Mouse (Mus musculus): ENCODE results near the gene Olfr1395.
"Not testable (repeated sequence)": the region's sequence is repeated elsewhere in the genome, so short reads cannot be mapped to it uniquely, and the experiment has no call there.

Gene Olfr1395

DNA sequence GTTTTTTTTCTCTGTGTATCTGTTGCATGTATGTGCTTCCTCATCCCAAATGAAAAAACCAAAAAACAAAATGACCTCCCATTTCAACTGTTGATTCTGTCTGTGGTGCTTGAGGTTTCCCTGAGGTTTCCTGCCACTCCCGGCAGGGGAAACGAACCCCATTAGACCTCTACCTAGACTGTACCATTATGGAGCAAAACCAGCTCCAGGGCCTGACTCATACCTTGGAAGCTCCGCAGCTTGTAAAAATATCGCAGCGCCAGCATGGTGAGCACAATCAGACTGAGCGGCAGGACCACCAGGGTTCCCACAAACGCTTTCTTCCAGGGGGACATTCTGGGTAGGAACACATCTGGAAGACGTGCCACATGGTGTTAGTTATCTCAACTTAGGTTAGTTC lies 33.3 kb downstream of the Olfr1395 start:
- DNase-seq (ENCODE audit: low spot score), result no peak

DNA sequence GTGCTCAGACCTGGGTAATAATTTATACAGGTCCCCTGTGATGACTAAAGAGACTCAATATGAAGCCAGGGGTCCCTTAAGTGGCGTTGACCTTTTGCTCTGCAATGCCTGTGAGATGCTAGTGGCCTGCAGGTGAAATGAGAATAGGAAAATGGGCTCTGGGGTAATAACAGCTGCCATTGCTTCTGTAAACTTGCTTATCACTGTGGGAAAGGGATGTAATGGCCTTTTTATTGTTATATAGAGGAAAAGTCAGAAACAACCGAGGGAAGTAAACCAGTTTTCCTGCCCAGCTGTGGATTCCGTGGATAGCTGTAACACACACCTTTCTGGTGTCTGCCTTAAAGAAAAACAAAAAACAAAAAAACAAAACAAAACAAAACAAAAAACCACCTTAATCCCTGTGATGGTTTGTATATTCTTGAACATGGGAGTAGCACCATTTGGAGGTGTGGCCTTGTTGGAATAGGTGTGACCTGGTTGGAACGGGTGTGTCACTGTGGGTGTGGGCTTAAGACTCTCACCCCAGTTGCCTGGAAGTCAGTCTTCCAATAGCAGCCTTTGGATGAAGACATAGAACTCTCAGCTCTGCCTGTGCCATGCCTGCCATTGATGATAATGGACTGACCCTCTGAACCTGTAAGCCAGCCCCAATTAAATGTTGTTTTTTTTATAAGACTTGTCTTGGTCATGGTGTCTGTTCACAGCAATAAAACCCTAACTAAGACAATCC lies 34.1 kb downstream of the Olfr1395 start:
- not testable (repeated sequence) for DNase-seq (ENCODE audit: low spot score)

DNA sequence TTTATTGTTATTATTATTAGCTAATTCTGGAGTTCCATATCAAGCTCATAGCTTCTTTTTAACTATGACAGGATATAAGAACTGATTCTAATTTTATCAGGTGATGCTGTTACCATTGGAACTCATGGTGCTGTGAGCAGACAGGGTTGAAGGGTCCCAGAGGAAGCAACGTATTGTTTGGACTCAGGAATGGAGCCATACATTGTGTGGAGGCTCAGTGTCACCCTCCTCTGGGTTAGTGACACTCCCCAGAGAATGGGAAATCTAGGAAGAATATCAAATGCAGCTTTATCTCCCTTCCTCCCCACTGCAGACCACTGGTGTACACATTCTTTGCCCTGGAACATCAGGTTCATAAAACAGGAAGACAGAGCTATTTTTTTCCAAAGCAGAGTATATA lies 41.1 kb downstream of the Olfr1395 start:
- DNase-seq (ENCODE audit: low spot score), result no peak

DNA sequence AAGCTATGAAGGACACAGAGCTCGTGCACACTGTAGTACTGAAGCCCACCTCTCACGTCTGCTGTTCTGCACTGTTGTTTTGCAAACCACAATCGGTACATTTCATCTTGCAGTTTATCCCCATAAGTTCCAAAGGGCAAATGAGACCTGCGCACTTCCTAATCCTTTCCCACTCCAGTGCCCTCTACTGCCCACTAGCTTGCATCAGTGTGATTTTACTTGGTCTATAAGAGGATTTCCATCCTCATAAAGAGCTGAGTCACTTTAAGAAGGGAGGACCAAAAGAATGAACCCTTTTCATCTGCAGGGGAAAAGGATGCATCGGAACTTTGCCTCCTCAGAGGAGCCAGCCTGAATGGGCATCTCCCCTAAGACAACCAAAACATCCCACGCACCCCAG lies 44.4 kb downstream of the Olfr1395 start:
- no peak for DNase-seq (ENCODE audit: low spot score)

DNA sequence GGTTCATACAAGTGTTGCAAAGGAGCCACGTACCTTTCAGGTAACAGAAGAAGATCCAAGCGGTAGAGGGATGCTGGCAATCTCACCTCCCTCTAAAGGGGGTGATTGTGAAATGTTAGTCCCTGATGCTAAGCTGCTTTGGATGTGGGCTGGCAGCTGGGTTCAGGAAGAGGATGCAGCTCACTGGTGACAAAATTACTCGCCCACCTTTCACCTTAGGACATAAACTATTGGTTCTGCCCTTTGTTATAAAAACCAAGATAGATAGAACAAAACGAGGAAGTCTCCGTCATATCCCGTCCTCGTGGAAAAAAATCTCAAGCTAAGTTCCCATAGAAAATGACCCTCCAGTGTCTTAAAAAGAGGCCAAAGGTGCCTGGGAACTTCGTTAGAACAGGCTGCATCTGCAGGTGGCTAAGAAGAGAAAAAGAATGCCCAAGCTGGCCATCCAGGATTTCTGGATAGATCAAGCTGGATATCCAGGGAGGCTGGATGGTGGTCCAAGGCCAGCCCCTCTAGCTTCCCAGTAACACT lies 44.9 kb downstream of the Olfr1395 start, which contains the start of gene Btnl9:
Gene Btnl9, minus strand, starts transcription at position 205 of the 534 bp plus-strand sequence.
- no peak for DNase-seq (ENCODE audit: low spot score)

DNA sequence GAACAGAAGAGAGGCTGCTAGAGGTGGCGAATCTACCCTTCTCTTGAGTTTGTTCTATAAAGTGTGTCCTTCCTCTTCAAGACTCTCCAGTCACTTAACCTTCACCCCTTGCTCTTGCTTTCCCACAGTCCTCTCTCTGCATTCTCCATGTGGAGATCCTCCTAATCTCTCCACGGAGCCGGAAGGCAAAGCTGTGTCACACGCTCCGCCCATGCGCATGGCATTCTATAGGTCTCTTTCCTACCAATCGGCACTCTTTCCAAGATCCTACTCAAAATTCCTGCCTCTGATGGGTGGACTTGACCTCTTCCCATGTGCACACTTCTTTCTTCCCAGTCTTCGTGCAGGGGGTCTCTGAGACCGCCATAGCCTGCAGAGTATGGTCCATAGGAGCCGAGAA lies 45.6 kb downstream of the Olfr1395 start:
- DNase-seq (ENCODE audit: low spot score), result no peak

DNA sequence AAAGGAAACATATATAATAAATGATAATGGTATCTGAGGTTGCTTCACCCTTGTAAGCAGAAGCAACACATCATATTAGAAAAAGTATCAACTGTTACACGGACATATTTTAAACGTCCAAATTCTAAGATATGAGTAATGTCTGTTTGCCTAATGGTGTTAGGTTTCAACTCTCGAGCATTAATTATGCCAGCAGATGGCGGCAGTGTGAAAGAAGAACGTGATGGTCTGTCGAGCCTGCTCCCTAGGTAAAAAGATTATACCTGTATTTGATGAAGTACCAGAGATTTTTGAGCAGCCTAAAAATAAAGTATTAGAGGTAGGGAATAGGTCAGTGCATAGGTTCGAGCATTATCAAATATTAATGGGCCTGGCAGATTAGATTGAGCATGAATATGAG lies 47.7 kb downstream of the Olfr1395 start:
- peak; percentile 59 for DNase-seq (ENCODE audit: low spot score)

DNA sequence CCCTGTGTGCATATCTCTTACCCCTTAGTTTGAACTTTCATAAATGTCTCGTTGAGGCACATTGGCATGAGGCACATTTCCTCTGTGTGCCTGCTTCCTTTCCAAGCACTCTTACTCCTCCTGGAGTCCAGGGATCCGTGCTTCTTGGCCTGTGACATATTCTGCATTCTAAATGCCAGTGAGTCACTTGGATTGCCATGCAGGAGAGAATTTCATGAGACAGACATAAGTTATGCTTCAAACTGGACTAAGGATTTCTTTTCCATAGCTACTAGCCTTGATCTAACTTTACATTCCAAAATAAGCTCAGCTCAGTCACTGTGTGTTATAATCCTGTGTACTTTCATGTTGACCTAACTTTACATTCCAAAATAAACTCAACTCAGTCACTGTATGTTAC lies 49.0 kb downstream of the Olfr1395 start:
- DNase-seq (ENCODE audit: low spot score), result no peak

DNA sequence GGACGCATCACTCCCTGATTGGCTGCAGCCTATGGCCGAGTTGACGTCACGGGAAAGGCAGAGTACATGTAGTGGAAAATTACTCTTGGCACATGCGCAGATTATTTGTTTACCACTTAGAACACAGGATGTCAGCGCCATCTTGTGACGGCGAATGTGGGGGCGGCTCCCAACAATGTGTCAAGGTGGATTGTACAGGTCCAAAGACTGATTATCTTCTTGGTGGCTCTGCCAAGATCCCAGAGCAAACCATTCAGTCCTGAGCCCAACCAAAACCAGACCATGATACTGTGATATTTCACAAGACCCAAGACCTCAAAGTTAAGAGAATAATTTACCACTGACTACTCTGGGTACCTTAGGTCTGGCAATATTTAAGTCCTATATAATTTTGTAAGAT lies 52.7 kb downstream of the Olfr1395 start:
- not testable (repeated sequence) for DNase-seq (ENCODE audit: low spot score)

DNA sequence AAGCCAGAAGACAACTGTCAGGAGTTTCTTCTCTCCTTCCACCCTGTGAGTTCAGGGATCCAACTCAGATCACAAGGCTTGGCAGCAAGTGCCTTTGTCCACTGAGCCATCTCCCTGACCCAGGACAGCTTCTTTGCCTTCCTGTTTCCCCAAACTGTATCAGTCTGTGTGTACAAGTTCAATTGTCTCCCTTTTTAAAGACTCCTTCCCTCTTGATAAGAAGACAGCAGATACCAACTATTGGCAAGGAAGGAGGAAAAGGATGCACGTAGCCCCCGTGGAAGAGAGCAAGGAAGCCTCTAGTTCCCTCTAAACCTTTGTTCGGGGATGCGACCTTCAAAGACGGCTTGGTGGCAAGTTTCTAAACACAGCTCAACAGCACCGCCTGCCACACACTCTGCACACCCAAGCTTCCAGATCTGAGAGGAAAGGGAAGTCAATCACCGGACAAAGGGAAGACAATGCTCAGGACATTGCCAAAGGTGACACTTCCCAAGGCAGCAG lies 53.8 kb downstream of the Olfr1395 start:
- DNase-seq (ENCODE audit: low spot score), result no peak
